Mouse (Mus musculus) brain, embryonic 14.5 days (tissue): Measurements from ENCODE around the gene B4galt5. TPM values are rescaled to one million over a fixed set of nuclear protein-coding genes. Genes with fewer than 3 reads are reported as not detected.

Experiments used
- DNase-seq: peaks from one replicate; pipeline ENCODE4 v3.0.0-alpha.2; 2011; ENCODE audit warnings: low read depth
- CTCF ChIP-seq: fragments of 200-500 bp; IDR thresholded peaks from 2 replicates; pipeline ENCODE4 v1.5.1; 2012; ENCODE audit warnings: inconsistent platforms, mild to moderate bottlenecking, moderate library complexity, borderline replicate concordance; ENCODE audit not compliant: insufficient read depth, insufficient read length; ENCODE audit errors: extremely low read depth
- POLR2A ChIP-seq: fragments of 200-500 bp; IDR thresholded peaks from 2 replicates; pipeline ENCODE4 v1.6.1; 2012; ENCODE audit warnings: mild to moderate bottlenecking, inconsistent platforms, borderline replicate concordance; ENCODE audit not compliant: poor library complexity, insufficient read depth, insufficient read length, severe bottlenecking; ENCODE audit errors: extremely low read depth
- polyA plus RNA-seq: library from polyadenylated mRNA; depleted of rRNA; stranded (reverse); fragments of >200 nt; gene quantifications from 2 replicates; pipeline ENCODE4 v1.2.3, GENCODE M21; 2012

The B4galt5 gene
- polyA plus RNA-seq, 1 experiment = 36.9 TPM

DNA sequence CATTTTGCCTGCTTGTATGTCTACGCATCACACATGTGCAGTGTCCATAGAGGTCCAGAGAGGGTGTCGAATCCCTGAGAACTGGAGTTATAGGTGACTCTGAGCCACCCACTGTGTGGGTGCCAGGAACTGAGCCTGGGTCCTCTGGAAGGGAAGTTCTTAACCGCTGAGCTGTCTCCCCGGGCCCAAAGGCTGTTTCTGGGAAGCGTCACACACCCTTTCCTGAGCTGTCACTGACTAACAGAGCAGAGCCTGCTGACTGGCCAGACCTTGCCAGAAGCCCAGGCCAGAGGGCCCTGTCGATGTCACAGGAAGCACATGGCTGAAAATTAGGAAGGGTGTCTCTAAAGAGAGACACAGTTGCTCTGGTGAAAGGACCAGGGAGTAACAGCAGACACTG is 3.5 kb upstream of the B4galt5 start:
- no peak for DNase-seq
- TF ChIP-seq POLR2A (no peak), CTCF (no peak)

GRCm38 (mm10) chr2:167351371-167351951 is 2.5 kb upstream of the B4galt5 start:
- DNase-seq = no peak
- TF ChIP-seq CTCF = no peak
- TF ChIP-seq POLR2A = no peak

DNA sequence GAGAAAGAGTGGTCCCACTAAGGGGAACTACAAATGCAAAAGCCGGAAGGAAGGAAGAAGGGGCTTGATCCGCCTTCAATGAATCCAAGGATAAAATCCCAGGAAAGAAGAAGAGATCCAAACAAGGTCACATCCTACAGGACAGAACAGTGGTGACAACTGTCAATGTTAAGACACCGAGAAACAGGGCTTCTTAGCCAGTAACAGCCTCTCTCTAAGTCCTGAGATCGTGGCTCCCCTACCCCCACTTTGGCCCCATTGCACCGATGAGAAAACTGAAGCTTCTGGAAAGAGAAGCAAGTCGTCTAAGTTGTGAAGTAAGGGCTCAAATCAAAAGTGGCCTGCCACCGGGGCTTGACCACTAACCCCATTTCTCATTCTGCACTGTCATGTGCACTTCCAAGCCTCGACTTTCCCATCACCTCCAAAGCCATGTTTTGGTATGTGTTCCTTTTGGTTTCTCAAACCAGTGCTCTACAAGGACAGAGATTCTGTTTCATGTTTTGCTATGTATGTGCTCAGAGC is 1.2 kb upstream of the B4galt5 start:
- no peak for DNase-seq
- TF ChIP-seq CTCF = no peak
- no peak for TF ChIP-seq POLR2A

- DNase-seq = peak; percentile 99
- no peak for TF ChIP-seq POLR2A
- TF ChIP-seq CTCF = no peak
These were observed 427 bp upstream of the B4galt5 start for GRCm38 (mm10) chr2:167349283-167349936.

DNA sequence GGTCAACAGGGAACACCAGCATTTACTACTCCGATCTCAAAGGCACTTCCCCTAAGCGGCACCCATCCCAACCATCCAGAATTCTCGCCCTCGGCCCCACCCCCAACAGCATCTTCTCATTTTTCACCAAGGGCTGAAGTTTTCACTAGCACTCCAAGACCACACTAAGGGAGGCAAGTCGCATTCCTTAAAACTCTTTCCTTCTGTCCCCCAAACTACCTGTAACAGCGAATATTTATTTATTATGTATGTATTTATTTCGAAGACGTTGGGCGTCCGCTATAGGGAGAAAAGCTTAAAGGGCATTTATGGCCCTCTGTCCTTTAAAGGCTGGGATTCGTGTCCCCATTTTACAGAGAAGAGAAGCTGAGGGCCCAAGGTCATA is 1.0 kb downstream of the B4galt5 start:
- no peak for DNase-seq
- TF ChIP-seq CTCF = no peak
- TF ChIP-seq POLR2A = no peak

DNA sequence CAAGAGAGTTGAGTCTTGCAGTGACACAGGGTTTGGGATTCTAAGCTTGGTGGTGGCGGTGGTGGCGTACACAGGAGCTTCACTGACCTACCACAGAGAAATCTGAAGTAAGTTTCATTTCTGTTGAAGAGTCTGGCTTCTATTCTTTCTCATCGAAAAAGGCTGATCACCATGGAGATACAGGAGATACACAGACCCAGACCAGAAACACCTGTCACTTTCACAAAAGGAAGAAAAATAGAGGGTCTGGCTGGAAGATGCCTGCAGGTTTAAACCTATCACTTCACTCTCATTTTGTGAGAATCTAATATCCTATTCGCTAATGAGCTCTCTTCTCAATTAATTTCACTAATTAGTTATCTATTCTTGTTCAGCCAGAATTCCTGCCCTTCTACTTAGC is 1.6 kb downstream of the B4galt5 start:
- TF ChIP-seq CTCF = no peak
- TF ChIP-seq POLR2A = no peak
- DNase-seq = peak; percentile 39

GRCm38 (mm10) chr2:167345508-167346164 is 3.3 kb downstream of the B4galt5 start:
- no peak for TF ChIP-seq CTCF
- TF ChIP-seq POLR2A = no peak
- no peak for DNase-seq

- DNase-seq = no peak
- TF ChIP-seq POLR2A (no peak), CTCF (no peak)
These were observed 4.0 kb downstream of the B4galt5 start for GRCm38 (mm10) chr2:167344871-167345507.

DNA sequence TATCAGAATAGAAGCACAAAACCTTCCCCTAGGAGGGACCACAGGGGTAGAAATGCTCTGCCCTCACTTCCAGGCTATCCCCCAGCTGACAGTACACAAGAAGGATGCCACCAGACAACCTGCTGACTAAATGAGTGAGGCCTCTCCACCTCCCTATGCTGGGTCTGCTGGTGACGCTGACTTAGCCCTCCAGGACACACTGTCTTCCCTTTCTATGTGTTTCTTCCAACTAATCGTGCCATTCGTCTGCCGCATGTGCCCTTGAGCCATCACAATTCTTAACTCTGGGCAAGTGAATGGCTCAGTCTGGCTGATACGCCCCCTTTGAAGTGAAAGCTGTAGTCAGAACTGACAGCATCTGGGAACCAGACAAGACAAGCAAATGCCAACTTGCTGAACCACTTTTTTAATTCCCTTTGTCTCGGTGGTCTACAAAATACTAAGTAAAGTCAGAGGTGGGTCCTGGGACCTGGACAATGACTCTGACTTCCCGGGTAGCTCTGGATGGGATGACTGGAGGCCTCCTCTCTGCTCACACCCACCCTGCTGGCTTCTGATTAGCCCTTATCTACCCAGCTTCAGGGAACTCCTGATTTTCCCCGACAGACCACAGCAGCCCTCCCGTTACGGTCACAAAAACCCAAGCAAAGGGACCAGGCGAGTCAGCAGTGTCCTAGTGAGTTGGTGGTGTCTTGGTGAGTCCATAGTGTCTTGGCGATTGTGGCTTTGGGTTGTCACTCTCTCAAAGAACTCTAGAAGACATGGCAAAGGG is 5.4 kb downstream of the B4galt5 start:
- TF ChIP-seq CTCF (no peak), POLR2A (no peak)
- no peak for DNase-seq

DNA sequence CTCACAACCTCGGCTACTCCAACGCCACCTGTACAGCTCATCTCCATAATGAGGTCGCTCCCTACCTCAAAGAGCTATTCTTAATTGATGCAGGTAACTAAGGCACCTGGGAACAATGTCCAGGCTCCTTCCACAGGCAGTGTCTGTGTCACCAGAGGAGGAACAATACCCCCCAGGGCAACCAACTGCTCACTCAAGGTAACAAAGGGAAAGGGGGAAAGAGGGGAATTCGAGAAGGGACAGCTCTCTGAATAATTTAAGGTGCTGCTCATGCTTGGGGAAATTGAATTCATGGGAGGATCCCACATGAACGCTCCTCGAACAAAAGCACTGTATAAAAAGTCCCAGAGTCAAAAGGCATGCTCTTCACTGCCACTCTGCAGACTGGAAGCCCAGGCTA is 6.1 kb downstream of the B4galt5 start:
- TF ChIP-seq CTCF = no peak
- no peak for TF ChIP-seq POLR2A
- DNase-seq = no peak

- TF ChIP-seq CTCF (no peak), POLR2A (no peak)
- no peak for DNase-seq
These were observed 11.4 kb downstream of the B4galt5 start for GRCm38 (mm10) chr2:167337580-167337979.

DNA sequence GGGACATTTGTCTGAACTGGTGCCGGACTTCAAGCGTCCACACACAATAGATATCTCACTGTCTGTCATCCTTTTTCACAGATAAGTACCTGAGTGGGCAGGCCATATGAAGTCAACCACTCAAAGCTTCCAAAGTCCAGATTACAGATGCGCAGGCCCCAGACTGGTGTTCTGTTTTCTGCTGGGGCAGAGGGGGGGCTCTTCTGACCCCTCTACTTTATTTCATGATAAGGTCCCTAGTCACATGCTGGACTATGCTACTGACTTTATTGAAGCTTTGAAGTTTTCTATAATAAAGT is 11.8 kb downstream of the B4galt5 start:
- TF ChIP-seq POLR2A (no peak), CTCF (no peak)

More for the DNA sequence above, 11.8 kb downstream of the B4galt5 start:
- no peak for DNase-seq
